Mouse (Mus musculus) MEL (cell line): Measurements from ENCODE around the gene Trpt1. TPM values are rescaled to one million over a fixed set of nuclear protein-coding genes. Genes with fewer than 3 reads are reported as not detected.

Experiments
- DNase-seq: peaks from one replicate; pipeline ENCODE4 v3.0.0; 2011; ENCODE audit warnings: low read depth, low spot score
- H3K27ac ChIP-seq: 2 replicates; pipeline ENCODE4 v1.5.1; 2012; ENCODE audit warnings: low read depth, mild to moderate bottlenecking, control low read depth, low read length, moderate library complexity; ENCODE audit not compliant: control insufficient read depth
- H3K27me3 ChIP-seq, 2 experiments: fragments of 150-350 bp in 1 of 2; sonication (generic) in 1 of 2; 2 replicates each; pipeline ENCODE4 v1.6.1; 2012; ENCODE audit warnings: low read length in 2 of 2, mild to moderate bottlenecking in 2 of 2, improper control_type of control experiment in 1 of 2, moderate library complexity in 1 of 2; ENCODE audit not compliant: insufficient read depth in 2 of 2, control insufficient read depth in 1 of 2
- H3K36me3 ChIP-seq, 2 experiments: 2 replicates each; pipeline ENCODE4 v1.6.1; 2012 to 2014; ENCODE audit warnings: low read length in 2 of 2, improper control_type of control experiment in 1 of 2, inconsistent platforms in 1 of 2, mild to moderate bottlenecking in 1 of 2; ENCODE audit not compliant: insufficient read depth in 2 of 2, control insufficient read depth in 1 of 2
- H3K4me1 ChIP-seq, 2 experiments: fragments of 150-350 bp in 1 of 2; sonication (generic) in 1 of 2; 2 replicates each; pipeline ENCODE4 v1.6.1; 2012; ENCODE audit warnings: low read length in 2 of 2, improper control_type of control experiment in 1 of 2, mild to moderate bottlenecking in 1 of 2; ENCODE audit not compliant: insufficient read depth in 2 of 2, control insufficient read depth in 1 of 2
- H3K4me3 ChIP-seq, 2 experiments: fragments of 150-350 bp in 1 of 2; sonication (generic) in 1 of 2; 2 replicates each; pipeline ENCODE4 v1.5.1; 2012; ENCODE audit warnings: low read depth in 2 of 2, low read length in 2 of 2, mild to moderate bottlenecking in 2 of 2, moderate library complexity in 2 of 2, control low read depth in 1 of 2, improper control_type of control experiment in 1 of 2; ENCODE audit not compliant: control insufficient read depth in 1 of 2, insufficient read depth in 1 of 2
- H3K79me2 ChIP-seq: 2 replicates; pipeline ENCODE4 v1.6.1; 2012; ENCODE audit warnings: mild to moderate bottlenecking, low read length, moderate library complexity; ENCODE audit not compliant: control insufficient read depth, poor library complexity, insufficient read depth
- H3K9ac ChIP-seq: 2 replicates; pipeline ENCODE4 v1.6.1; 2012; ENCODE audit warnings: low read depth, mild to moderate bottlenecking, control low read depth, low read length, moderate library complexity; ENCODE audit not compliant: control insufficient read depth, poor library complexity, severe bottlenecking
- H3K9me3 ChIP-seq: fragments of 150-350 bp; sonication (generic); replicated peaks from 2 replicates; pipeline ENCODE4 v1.6.1; 2012; ENCODE audit warnings: mild to moderate bottlenecking, low read length, improper control_type of control experiment, moderate library complexity; ENCODE audit not compliant: insufficient read depth
- BHLHE40 ChIP-seq: IDR thresholded peaks from 2 replicates; pipeline ENCODE4 v1.6.1; 2012; ENCODE audit warnings: low read depth, mild to moderate bottlenecking, inconsistent platforms, low read length, improper control_type of control experiment, borderline replicate concordance
- CHD1 ChIP-seq: IDR thresholded peaks from 2 replicates; pipeline ENCODE4 v1.6.1; 2012; ENCODE audit warnings: low read depth, mild to moderate bottlenecking, inconsistent platforms, low read length, improper control_type of control experiment
- CTCF ChIP-seq, 3 experiments: IDR thresholded peaks in 2 of 3; conservative IDR thresholded peaks in 1 of 3; 2 replicates each; pipeline ENCODE4 v1.5.1; 2011 to 2012; ENCODE audit warnings: low read length in 3 of 3, low read depth in 2 of 3, mild to moderate bottlenecking in 2 of 3, improper control_type of control experiment in 1 of 3, inconsistent platforms in 1 of 3, mixed read lengths in 1 of 3, moderate library complexity in 1 of 3; ENCODE audit not compliant: control insufficient read depth in 1 of 3, insufficient read depth in 1 of 3, poor library complexity in 1 of 3, severe bottlenecking in 1 of 3
- ELF1 ChIP-seq: IDR thresholded peaks from 2 replicates; pipeline ENCODE4 v1.6.1; 2014; ENCODE audit warnings: low read depth, mild to moderate bottlenecking, inconsistent platforms, low read length, improper control_type of control experiment, moderate library complexity
- EP300 ChIP-seq, 2 experiments: IDR thresholded peaks; 2 replicates each; pipeline ENCODE4 v1.6.1; 2011; ENCODE audit warnings: improper control_type of control experiment in 2 of 2, low read length in 2 of 2, low read depth in 1 of 2, mild to moderate bottlenecking in 1 of 2
- GABPA ChIP-seq: IDR thresholded peaks from 2 replicates; pipeline ENCODE4 v1.6.1; 2012; ENCODE audit warnings: low read depth, mild to moderate bottlenecking, inconsistent platforms, low read length, improper control_type of control experiment, moderate library complexity
- GATA1 ChIP-seq: IDR thresholded peaks from 2 replicates; pipeline ENCODE4 v1.6.1; 2011; ENCODE audit warnings: low read depth, low read length, improper control_type of control experiment
- HCFC1 ChIP-seq: IDR thresholded peaks from 2 replicates; pipeline ENCODE4 v1.6.1; 2012; ENCODE audit warnings: low read depth, mild to moderate bottlenecking, inconsistent platforms, low read length, improper control_type of control experiment, moderate library complexity
- JUND ChIP-seq: IDR thresholded peaks from 2 replicates; pipeline ENCODE4 v1.6.1; 2011; ENCODE audit warnings: low read depth, mild to moderate bottlenecking, improper control_type of control experiment, low read length
- KAT2A ChIP-seq: conservative IDR thresholded peaks from 2 replicates; pipeline ENCODE4 v1.6.1; 2012; ENCODE audit warnings: low read depth, low read length, improper control_type of control experiment, inconsistent platforms
- MAFK ChIP-seq: IDR thresholded peaks from 2 replicates; pipeline ENCODE4 v1.6.1; 2011; ENCODE audit warnings: low read depth, mild to moderate bottlenecking, low read length, improper control_type of control experiment, borderline replicate concordance
- MAX ChIP-seq: IDR thresholded peaks from 2 replicates; pipeline ENCODE4 v1.6.1; 2011; ENCODE audit warnings: low read length, improper control_type of control experiment
- MEF2A ChIP-seq: IDR thresholded peaks from 2 replicates; pipeline ENCODE4 v1.6.1; 2014; ENCODE audit warnings: low read depth, mild to moderate bottlenecking, inconsistent platforms, low read length, improper control_type of control experiment; ENCODE audit not compliant: poor library complexity, insufficient replicate concordance, severe bottlenecking; ENCODE audit errors: extremely low read depth
- MXI1 ChIP-seq: IDR thresholded peaks from 2 replicates; pipeline ENCODE4 v1.6.1; 2011; ENCODE audit warnings: mild to moderate bottlenecking, low read depth, low read length, improper control_type of control experiment
- MYB ChIP-seq: IDR thresholded peaks from 2 replicates; pipeline ENCODE4 v1.6.1; 2011; ENCODE audit warnings: mild to moderate bottlenecking, low read depth, low read length, improper control_type of control experiment
- MYC ChIP-seq: IDR thresholded peaks from 2 replicates; pipeline ENCODE4 v1.6.1; 2011; ENCODE audit warnings: low read depth, mild to moderate bottlenecking, low read length, improper control_type of control experiment, moderate library complexity
- NRF1 ChIP-seq: IDR thresholded peaks from 2 replicates; pipeline ENCODE4 v1.6.1; 2014; ENCODE audit warnings: low read depth, mild to moderate bottlenecking, inconsistent platforms, low read length, improper control_type of control experiment, moderate library complexity; ENCODE audit not compliant: poor library complexity, insufficient read depth, severe bottlenecking
- POLR2A ChIP-seq, 2 experiments: IDR thresholded peaks; 2 replicates each; pipeline ENCODE4 v1.6.1; 2011 to 2012; ENCODE audit warnings: low read length in 2 of 2, mild to moderate bottlenecking in 2 of 2, control low read depth in 1 of 2, improper control_type of control experiment in 1 of 2, low read depth in 1 of 2, moderate library complexity in 1 of 2; ENCODE audit not compliant: control insufficient read depth in 1 of 2, insufficient read depth in 1 of 2, poor library complexity in 1 of 2
- POLR2AphosphoS2 ChIP-seq: IDR thresholded peaks from 2 replicates; pipeline ENCODE4 v1.6.1; 2011; ENCODE audit warnings: low read length, improper control_type of control experiment
- POLR2AphosphoS5 ChIP-seq: IDR thresholded peaks from 2 replicates; pipeline ENCODE4 v1.6.1; 2012; ENCODE audit warnings: low read depth, borderline replicate concordance, mild to moderate bottlenecking, inconsistent platforms, low read length, moderate library complexity, mixed read lengths
- RAD21 ChIP-seq: IDR thresholded peaks from 2 replicates; pipeline ENCODE4 v1.6.1; 2011; ENCODE audit warnings: mild to moderate bottlenecking, low read depth, low read length, improper control_type of control experiment
- SMC3 ChIP-seq: IDR thresholded peaks from 2 replicates; pipeline ENCODE4 v1.6.1; 2011; ENCODE audit warnings: low read depth, low read length, improper control_type of control experiment
- TAL1 ChIP-seq: IDR thresholded peaks from 2 replicates; pipeline ENCODE4 v1.6.1; 2012; ENCODE audit warnings: mild to moderate bottlenecking, inconsistent platforms, low read length, moderate library complexity, mixed read lengths
- TBP ChIP-seq: IDR thresholded peaks from 2 replicates; pipeline ENCODE4 v1.8.0; 2011; ENCODE audit warnings: low read depth, low read length, improper control_type of control experiment
- TCF12 ChIP-seq: IDR thresholded peaks from 2 replicates; pipeline ENCODE4 v1.6.1; 2014; ENCODE audit warnings: low read depth, mild to moderate bottlenecking, inconsistent platforms, low read length, improper control_type of control experiment, moderate library complexity
- UBTF ChIP-seq: IDR thresholded peaks from 2 replicates; pipeline ENCODE4 v1.6.1; 2012; ENCODE audit warnings: low read depth, mild to moderate bottlenecking, inconsistent platforms, low read length, improper control_type of control experiment, moderate library complexity, borderline replicate concordance; ENCODE audit not compliant: insufficient read depth
- USF1 ChIP-seq: IDR thresholded peaks from 2 replicates; pipeline ENCODE4 v1.6.1; 2014; ENCODE audit warnings: low read depth, mild to moderate bottlenecking, inconsistent platforms, low read length, improper control_type of control experiment, moderate library complexity
- ZKSCAN1 ChIP-seq: IDR thresholded peaks from 2 replicates; pipeline ENCODE4 v1.6.1; 2012; ENCODE audit warnings: low read depth, mild to moderate bottlenecking, inconsistent platforms, low read length, improper control_type of control experiment, moderate library complexity
- ZMIZ1 ChIP-seq: IDR thresholded peaks from 2 replicates; pipeline ENCODE4 v1.6.1; 2012; ENCODE audit warnings: low read depth, mild to moderate bottlenecking, inconsistent platforms, low read length, improper control_type of control experiment, moderate library complexity
- polyA plus RNA-seq, 2 experiments: library from polyadenylated mRNA; stranded (reverse) in 1 of 2; unstranded in 1 of 2; fragments of >175 nt in 1 of 2; fragments of >200 nt in 1 of 2; gene quantifications; 2 replicates each; pipeline versions ENCODE4 v1.2.1 to v1.2.4; 2012; ENCODE audit warnings: low replicate concordance in 2 of 2, low read depth in 1 of 2; ENCODE audit not compliant: insufficient read length in 2 of 2, insufficient read depth in 1 of 2, missing spikeins in 1 of 2
- total RNA-seq: library from RNA; depleted of rRNA; stranded (reverse); fragments of 300-350 nt; gene quantifications from 2 replicates; pipeline ENCODE4 v1.2.3, GENCODE M21; 2012

The Trpt1 gene
- total and polyA plus RNA-seq, 3 experiments, result 1.8 to 2.3 TPM; not detected in 1

GRCm38 (mm10) chr19:6951994-6952711, 43.8 kb upstream of the Trpt1 start:
- 0 out of 4 replicates have a peak, but pooled peaks cover 0 to 6% of the 10 kb centered on the region in 2 experiments for H3K4me1 ChIP-seq

GRCm38 (mm10) chr19:6952712-6953037, 43.3 kb upstream of the Trpt1 start:
- DNase-seq, result peak; percentile 52
- Histone ChIP-seq H3K4me3 (peak overlapping the region; percentile 61 to 72), H3K9me3 (no peaks in the 10 kb centered on the region), H3K27me3 (no peaks in the 10 kb centered on the region), H3K79me2 (peaks cover 1% of the 10 kb centered on the region; the same call in 1 of the 2 replicates), H3K4me1 (0 out of 4 replicates have a peak, but pooled peaks cover 0 to 6% of the 10 kb centered on the region in 2 experiments), H3K9ac (peak overlapping the region; percentile 82), H3K27ac (peak overlapping the region; percentile 91), H3K36me3 (peaks cover 2 to 6% of the 10 kb centered on the region in 2 experiments; a peak in 2 of 4 replicates)
- TF ChIP-seq HCFC1, result no peak
- TF ChIP-seq MAX, result no peak
- TF ChIP-seq TCF12, result no peak
- no peak for TF ChIP-seq MYC
- TF ChIP-seq TBP, result no peak
- peak; percentile 79 for TF ChIP-seq GATA1
- no peak for TF ChIP-seq JUND
- TF ChIP-seq MEF2A, result no peak
- TF ChIP-seq CTCF (IDR thresholded peaks at IDR 0.05 in 2 of 3, conservative IDR thresholded peaks at IDR 0.05 in 1 of 3; ENCODE audit: control insufficient read depth in 1 of 3, insufficient read depth in 1 of 3, low read depth in 2 of 3, low read length in 3 of 3, poor library complexity in 1 of 3, severe bottlenecking in 1 of 3), result no peak
- no peak for TF ChIP-seq NRF1
- TF ChIP-seq MAFK, result no peak
- TF ChIP-seq POLR2AphosphoS2, result no peak
- no peak for TF ChIP-seq POLR2AphosphoS5
- no peak for TF ChIP-seq UBTF
- TF ChIP-seq ZKSCAN1, result no peak
- no peak for TF ChIP-seq EP300 (IDR thresholded peaks at IDR 0.05; ENCODE audit: low read depth in 1 of 2, low read length in 2 of 2)
- no peak for TF ChIP-seq MYB
- TF ChIP-seq TAL1, result no peak
- TF ChIP-seq SMC3, result no peak
- TF ChIP-seq MXI1, result no peak
- no peak for TF ChIP-seq GABPA
- no peak for TF ChIP-seq RAD21
- no peak for TF ChIP-seq KAT2A
- 0 out of 2 replicates have a peak, but pooled peaks have one; percentile 21 for TF ChIP-seq CHD1

More at GRCm38 (mm10) chr19:6951994-6952711, 43.8 kb upstream of the Trpt1 start:
- peaks cover 2 to 6% of the 10 kb centered on the region in 2 experiments; a peak in 2 of 4 replicates for H3K36me3 ChIP-seq
- H3K4me3 ChIP-seq, result peak overlapping the region; percentile 61 to 72
- H3K27me3 ChIP-seq, result no peaks in the 10 kb centered on the region
- H3K9ac ChIP-seq, result peak overlapping the region; percentile 82
- peak; percentile 79 for DNase-seq
- peaks cover 1% of the 10 kb centered on the region; the same call in 1 of the 2 replicates for H3K79me2 ChIP-seq
- no peaks in the 10 kb centered on the region for H3K9me3 ChIP-seq
- H3K27ac ChIP-seq, result peak overlapping the region; percentile 91
- TF ChIP-seq USF1 (peak; percentile 41; the same call in 1 of the 2 replicates), CTCF (IDR thresholded peaks at IDR 0.05 in 2 of 3, conservative IDR thresholded peaks at IDR 0.05 in 1 of 3; ENCODE audit: control insufficient read depth in 1 of 3, insufficient read depth in 1 of 3, low read depth in 2 of 3, low read length in 3 of 3, poor library complexity in 1 of 3, severe bottlenecking in 1 of 3) (no peak), GABPA (no peak), POLR2A (IDR thresholded peaks at IDR 0.05; ENCODE audit: control insufficient read depth in 1 of 2, insufficient read depth in 1 of 2, low read depth in 1 of 2, low read length in 2 of 2, poor library complexity in 1 of 2) (peak in 1 of 2 experiments; percentile 19; a peak in 1 of 4 replicates), MAFK (no peak), TBP (no peak), GATA1 (0 out of 2 replicates have a peak, but pooled peaks have one; percentile 23), CHD1 (0 out of 2 replicates have a peak, but pooled peaks have one; percentile 52), BHLHE40 (no peak), ELF1 (no peak), ZMIZ1 (no peak), TCF12 (no peak), TAL1 (no peak), KAT2A (no peak)
